Mouse (Mus musculus): ENCODE results near the gene Gprc5a. TPM values are rescaled to one million over a fixed set of nuclear protein-coding genes. Genes with fewer than 3 reads are reported as not detected.

Gene Gprc5a
- polyA plus RNA-seq, 1 experiment from 2014 or later: 4.8 TPM

GRCm38 (mm10) chr6:135074405-135074947 is 9.0 kb downstream of the Gprc5a start:
- no peak overlapping the region for H3K27ac ChIP-seq

GRCm38 (mm10) chr6:135076202-135076601 is 10.8 kb downstream of the Gprc5a start:
- no peaks in the 10 kb centered on the region for H3K27me3 ChIP-seq
- no peaks in the 10 kb centered on the region for H3K9me3 ChIP-seq (replicated peaks)
- no peak overlapping the region for H3K9ac ChIP-seq
- peaks cover 3% of the 10 kb centered on the region; the same call in 1 of the 2 replicates for H3K36me3 ChIP-seq
- H3K4me2 ChIP-seq: no peak overlapping the region
- ATAC-seq (replicated peaks; ENCODE audit: insufficient number of reproducible peaks, insufficient read depth, low FRiP score, low read depth): no peak
- H3K27ac ChIP-seq: no peak overlapping the region
- 65% methylated on average over 3 of the region's 3 CpGs for WGBS
- H3K4me1 ChIP-seq (replicated peaks): no peaks in the 10 kb centered on the region
- H3K4me3 ChIP-seq: no peak overlapping the region

More at GRCm38 (mm10) chr6:135074405-135074947, 9.0 kb downstream of the Gprc5a start:
- Histone ChIP-seq H3K4me3 (no peak overlapping the region), H3K9me3 (replicated peaks) (no peaks in the 10 kb centered on the region), H3K9ac (no peak overlapping the region), H3K4me2 (no peak overlapping the region), H3K4me1 (replicated peaks) (no peaks in the 10 kb centered on the region), H3K27me3 (no peaks in the 10 kb centered on the region), H3K36me3 (peaks cover 3% of the 10 kb centered on the region; the same call in 1 of the 2 replicates)
- no peak for ATAC-seq (replicated peaks; ENCODE audit: insufficient number of reproducible peaks, insufficient read depth, low FRiP score, low read depth)
- 63% methylated on average over 6 of the region's 6 CpGs for WGBS

GRCm38 (mm10) chr6:135078420-135078819 is 13.0 kb downstream of the Gprc5a start:
- Histone ChIP-seq H3K4me3 (no peak overlapping the region), H3K9ac (no peak overlapping the region), H3K4me2 (no peak overlapping the region), H3K36me3 (peaks cover 3% of the 10 kb centered on the region; the same call in 1 of the 2 replicates), H3K4me1 (replicated peaks) (no peaks in the 10 kb centered on the region), H3K9me3 (replicated peaks) (no peaks in the 10 kb centered on the region), H3K27ac (no peak overlapping the region), H3K27me3 (no peaks in the 10 kb centered on the region)
- WGBS: 39% methylated on average over 12 of the region's 12 CpGs
- no peak for ATAC-seq (replicated peaks; ENCODE audit: insufficient number of reproducible peaks, insufficient read depth, low FRiP score, low read depth)

- H3K9me3 ChIP-seq (replicated peaks): no peaks in the 10 kb centered on the region
- H3K4me2 ChIP-seq: no peak overlapping the region
- no peak overlapping the region for H3K4me3 ChIP-seq
- H3K27ac ChIP-seq: no peak overlapping the region
- H3K36me3 ChIP-seq: peaks cover under 1% of the 10 kb centered on the region; the same call in 1 of the 2 replicates
- H3K9ac ChIP-seq: no peak overlapping the region
- ATAC-seq (replicated peaks; ENCODE audit: insufficient number of reproducible peaks, insufficient read depth, low FRiP score, low read depth): no peak
- peaks cover 4% of the 10 kb centered on the region; the same call in 1 of the 2 replicates for H3K4me1 ChIP-seq (replicated peaks)
- 59% methylated on average over 10 of the region's 10 CpGs for WGBS
- no peaks in the 10 kb centered on the region for H3K27me3 ChIP-seq
Observed at GRCm38 (mm10) chr6:135083991-135084502, 18.6 kb downstream of the Gprc5a start.

GRCm38 (mm10) chr6:135085703-135086102 is 20.3 kb downstream of the Gprc5a start:
- no peak overlapping the region for H3K27ac ChIP-seq
- WGBS: 75% methylated on average over 1 of the region's 1 CpGs
- no peak overlapping the region for H3K4me3 ChIP-seq
- H3K36me3 ChIP-seq: no peaks in the 10 kb centered on the region
- H3K4me2 ChIP-seq: no peak overlapping the region
- no peak overlapping the region for H3K9ac ChIP-seq
- ATAC-seq (replicated peaks; ENCODE audit: insufficient number of reproducible peaks, insufficient read depth, low FRiP score, low read depth): no peak
- no peaks in the 10 kb centered on the region for H3K9me3 ChIP-seq (replicated peaks)
- H3K27me3 ChIP-seq: no peaks in the 10 kb centered on the region
- H3K4me1 ChIP-seq (replicated peaks): peaks cover 4% of the 10 kb centered on the region; the same call in 1 of the 2 replicates

GRCm38 (mm10) chr6:135087721-135088451 is 22.4 kb downstream of the Gprc5a start:
- Histone ChIP-seq H3K9ac (no peak overlapping the region), H3K27me3 (no peaks in the 10 kb centered on the region), H3K4me2 (peak overlapping the region; percentile 59), H3K27ac (peak overlapping the region; percentile 34; the same call in 1 of the 2 replicates), H3K4me3 (peak overlapping the region; percentile 29), H3K9me3 (replicated peaks) (no peaks in the 10 kb centered on the region), H3K36me3 (no peaks in the 10 kb centered on the region), H3K4me1 (replicated peaks) (peaks cover 4% of the 10 kb centered on the region; the same call in 1 of the 2 replicates)
- ATAC-seq (replicated peaks; ENCODE audit: insufficient number of reproducible peaks, insufficient read depth, low FRiP score, low read depth): 0 out of 2 replicates have a peak, but pooled peaks have one; percentile 47
- 21% methylated on average over 19 of the region's 19 CpGs for WGBS

- Histone ChIP-seq H3K36me3 (no peaks in the 10 kb centered on the region), H3K4me3 (no peak overlapping the region), H3K27me3 (no peaks in the 10 kb centered on the region), H3K4me1 (replicated peaks) (peaks cover 4% of the 10 kb centered on the region; the same call in 1 of the 2 replicates), H3K4me2 (no peak overlapping the region), H3K9me3 (replicated peaks) (no peaks in the 10 kb centered on the region), H3K27ac (no peak overlapping the region), H3K9ac (no peak overlapping the region)
- WGBS: 18% methylated on average over 8 of the region's 8 CpGs
- ATAC-seq (replicated peaks; ENCODE audit: insufficient number of reproducible peaks, insufficient read depth, low FRiP score, low read depth): no peak
Observed at GRCm38 (mm10) chr6:135089786-135090185, 24.3 kb downstream of the Gprc5a start.

- Histone ChIP-seq H3K36me3 (no peaks in the 10 kb centered on the region), H3K9ac (no peak overlapping the region), H3K27ac (no peak overlapping the region), H3K4me3 (no peak overlapping the region), H3K4me2 (no peak overlapping the region), H3K4me1 (replicated peaks) (peaks cover 4% of the 10 kb centered on the region; the same call in 1 of the 2 replicates), H3K27me3 (no peaks in the 10 kb centered on the region), H3K9me3 (replicated peaks) (no peaks in the 10 kb centered on the region)
- 66% methylated on average over 4 of the region's 4 CpGs for WGBS
- no peak for ATAC-seq (replicated peaks; ENCODE audit: insufficient number of reproducible peaks, insufficient read depth, low FRiP score, low read depth)
Observed at GRCm38 (mm10) chr6:135090661-135091060, 25.2 kb downstream of the Gprc5a start.

GRCm38 (mm10) chr6:135092798-135093470 is 27.5 kb downstream of the Gprc5a start:
- Histone ChIP-seq H3K27ac (no peak overlapping the region), H3K4me2 (no peak overlapping the region), H3K4me3 (no peak overlapping the region), H3K9me3 (replicated peaks) (no peaks in the 10 kb centered on the region), H3K9ac (no peak overlapping the region), H3K36me3 (no peaks in the 10 kb centered on the region), H3K4me1 (replicated peaks) (peaks cover 2% of the 10 kb centered on the region; the same call in 1 of the 2 replicates), H3K27me3 (no peaks in the 10 kb centered on the region)
- no peak for ATAC-seq (replicated peaks; ENCODE audit: insufficient number of reproducible peaks, insufficient read depth, low FRiP score, low read depth)
- 83% methylated on average over 12 of the region's 12 CpGs for WGBS

- H3K9me3 ChIP-seq (replicated peaks): no peaks in the 10 kb centered on the region
- no peaks in the 10 kb centered on the region for H3K36me3 ChIP-seq
- ATAC-seq (replicated peaks; ENCODE audit: insufficient number of reproducible peaks, insufficient read depth, low FRiP score, low read depth): no peak
- H3K9ac ChIP-seq: no peak overlapping the region
- WGBS: 79% methylated on average over 15 of the region's 15 CpGs
- no peaks in the 10 kb centered on the region for H3K27me3 ChIP-seq
- no peak overlapping the region for H3K4me2 ChIP-seq
- no peaks in the 10 kb centered on the region for H3K4me1 ChIP-seq (replicated peaks)
- no peak overlapping the region for H3K4me3 ChIP-seq
- no peak overlapping the region for H3K27ac ChIP-seq
Observed at GRCm38 (mm10) chr6:135100787-135101472, 35.5 kb downstream of the Gprc5a start.

Data from heart, embryonic 15.5 days (tissue).